Mouse (Mus musculus): ENCODE measurements at regions not wholly inside any gene's neighbourhood (a gene's known extent, or its start where the extent isn't known, plus 50 kb on each side); places are given as distances from the start of the nearest gene placed in this dataset.

- TF ChIP-seq EP300 (IDR thresholded peaks at IDR 0.05; ENCODE audit: low read depth), result no peak
- TF ChIP-seq CTCF (IDR thresholded peaks at IDR 0.05; ENCODE audit: low read depth), result peak; percentile 90
These were observed 67.8 kb upstream of the Arhgap29 start for GRCm38 (mm10) chr3:121884328-121885248.

All from liver, postnatal 0 days (tissue).